Mouse (Mus musculus) cerebellum, postnatal 10 days (tissue): ENCODE data around the gene Slc43a2.
A peak's percentile ranks its signal among the peaks of the same experiment; 100 is the strongest.
"Not testable (repeated sequence)": the region's sequence is repeated elsewhere in the genome, so short reads cannot be mapped to it uniquely, and the experiment has no call there.

Experiments used
- DNase-seq, 2 experiments: peaks; one replicate each; pipeline ENCODE4 v3.0.0; 2021; ENCODE audit warnings: mixed read lengths in 2 of 2

Gene Slc43a2

GRCm38 (mm10) chr11:75572854-75573650, 41.6 kb downstream of the Slc43a2 start:
- DNase-seq: peak; percentile 96 to 97

DNA sequence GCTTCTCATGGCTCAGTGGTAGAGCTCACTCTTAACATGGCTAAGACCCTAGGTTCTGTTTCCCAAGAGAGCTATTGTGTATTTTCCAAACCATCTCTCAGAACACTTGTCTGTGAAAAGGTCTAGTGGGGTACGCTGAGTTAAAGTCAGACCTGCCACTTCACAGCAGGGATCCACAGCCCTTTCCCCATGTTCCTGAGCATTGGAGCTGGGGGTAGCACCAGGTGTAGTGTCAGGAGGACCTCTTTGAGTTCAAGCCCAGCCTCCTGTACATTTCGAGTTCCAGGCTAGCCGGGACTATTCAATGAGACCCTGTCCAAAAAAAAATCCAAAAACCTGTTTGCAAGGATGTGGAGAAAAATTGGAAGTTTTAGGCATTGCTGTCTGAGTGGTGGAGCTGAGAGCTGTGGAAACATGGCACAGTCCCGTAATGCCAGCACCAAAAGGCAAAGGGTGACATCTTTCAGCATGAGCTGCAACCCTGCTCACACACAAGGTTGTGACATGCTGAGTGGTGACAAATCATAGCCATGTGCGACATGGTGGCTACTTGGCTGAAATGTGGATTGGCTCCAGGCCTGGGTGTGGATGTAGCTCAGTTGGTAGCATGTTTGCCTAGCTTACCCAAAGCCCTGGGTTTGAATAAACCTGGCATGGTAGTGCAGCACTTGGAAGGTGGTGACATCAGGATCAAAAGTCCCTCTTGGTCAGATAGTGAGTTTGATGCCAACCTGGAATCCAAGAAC, 43.1 kb downstream of the Slc43a2 start:
- DNase-seq: peak; percentile 61 to 62

DNA sequence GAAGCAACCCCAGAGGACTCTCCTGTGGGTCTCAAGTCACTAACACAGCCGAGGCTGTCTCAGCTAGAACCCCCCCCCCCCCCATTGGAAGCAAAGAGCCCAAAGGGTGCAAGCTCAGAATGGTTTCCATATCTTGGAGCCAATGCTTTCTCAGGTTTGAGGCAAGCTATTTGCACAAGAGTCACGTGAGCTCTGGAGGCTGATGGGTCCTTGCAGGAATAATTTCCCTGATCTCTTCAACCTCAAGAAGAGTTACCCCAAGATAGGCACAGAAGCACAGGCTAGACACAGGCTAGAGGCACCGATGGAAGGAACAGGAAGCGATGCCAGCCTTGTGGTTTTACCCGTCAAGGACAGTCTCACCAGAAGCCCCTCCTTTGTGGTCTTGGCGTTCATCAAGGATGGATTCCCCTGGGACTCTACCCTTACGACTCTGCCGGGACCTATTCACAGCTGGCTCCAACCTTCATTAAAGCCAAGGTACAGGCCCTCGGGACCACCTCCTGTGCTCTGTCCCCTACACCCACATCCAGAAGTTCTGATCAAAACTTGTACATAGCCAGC, 44.1 kb downstream of the Slc43a2 start:
- DNase-seq: no peak

- DNase-seq: no peak
Observed at GRCm38 (mm10) chr11:75578609-75579008, 47.1 kb downstream of the Slc43a2 start.

GRCm38 (mm10) chr11:75581495-75582149, 50.1 kb downstream of the Slc43a2 start:
- DNase-seq: no peak

- no peak for DNase-seq
Observed at GRCm38 (mm10) chr11:75583521-75583920, 52.0 kb downstream of the Slc43a2 start.

- no peak for DNase-seq
Observed at GRCm38 (mm10) chr11:75585061-75585460, 53.6 kb downstream of the Slc43a2 start.

- DNase-seq: no peak
Observed at GRCm38 (mm10) chr11:75585978-75586377, 54.5 kb downstream of the Slc43a2 start.

DNA sequence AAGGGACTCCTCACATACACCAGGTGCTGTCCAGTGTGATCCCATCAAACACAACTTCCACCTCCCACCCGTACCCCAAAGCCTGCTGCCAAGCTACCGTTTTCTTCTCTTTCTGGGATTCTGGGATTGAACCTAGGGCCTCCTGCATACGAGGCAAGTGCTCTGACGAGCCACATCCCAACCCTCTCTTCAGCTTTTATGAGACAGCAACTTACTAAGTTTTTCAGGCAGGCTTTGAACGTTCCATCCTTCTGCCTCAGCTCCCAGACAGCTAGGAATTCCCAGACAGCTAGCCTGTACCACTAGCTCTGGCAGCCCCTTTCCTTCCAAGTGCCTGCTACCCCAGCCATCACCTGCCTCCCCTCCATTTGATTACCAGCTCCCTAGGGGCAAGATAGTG, 55.5 kb downstream of the Slc43a2 start:
- no peak for DNase-seq

DNA sequence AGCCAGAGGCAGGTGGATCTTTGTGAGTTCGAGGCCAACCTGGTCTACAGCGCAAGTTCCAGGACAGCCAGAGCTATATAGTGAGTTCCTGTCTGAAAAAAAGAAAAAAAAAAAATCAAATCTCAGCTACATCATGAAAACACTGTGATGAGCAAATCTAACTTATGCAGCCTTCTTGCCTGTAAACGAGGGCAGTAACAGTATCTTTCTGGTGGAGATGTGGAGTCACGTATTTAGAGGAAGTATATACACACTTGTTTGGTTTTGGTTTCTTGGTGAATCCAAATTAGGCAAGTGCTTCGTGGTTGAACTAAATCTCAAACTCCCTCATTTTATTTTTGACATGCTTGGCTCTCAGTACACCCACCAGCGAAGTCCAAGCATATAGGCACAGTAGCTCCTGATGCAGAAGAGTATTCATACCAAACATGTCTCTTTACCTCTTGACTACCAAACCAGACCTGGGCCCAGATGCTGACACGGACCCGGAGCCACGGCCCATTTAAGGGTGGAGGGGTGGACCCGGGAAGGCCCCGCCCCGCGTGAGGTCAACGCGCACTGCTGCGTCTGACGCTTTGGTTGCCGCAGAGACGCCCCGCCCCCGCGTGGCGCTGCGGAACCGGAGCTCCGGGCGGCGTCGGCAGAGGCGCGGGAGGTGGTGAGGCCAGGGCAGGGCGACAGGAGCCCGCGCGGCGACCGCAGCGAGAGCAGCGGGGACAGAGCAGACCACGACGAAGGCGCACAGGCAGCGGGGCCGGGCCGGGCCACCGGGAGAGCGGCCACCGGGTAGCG, 56.2 kb downstream of the Slc43a2 start, which contains the start of gene Pitpna:
TSS of gene Pitpna (plus strand) at position 605 of the 792 bp plus-strand sequence.
- peak; percentile 98 for DNase-seq

GRCm38 (mm10) chr11:75588285-75588941, 56.9 kb downstream of the Slc43a2 start:
- no peak for DNase-seq

GRCm38 (mm10) chr11:75592612-75593011, 61.1 kb downstream of the Slc43a2 start:
- DNase-seq: no peak

DNA sequence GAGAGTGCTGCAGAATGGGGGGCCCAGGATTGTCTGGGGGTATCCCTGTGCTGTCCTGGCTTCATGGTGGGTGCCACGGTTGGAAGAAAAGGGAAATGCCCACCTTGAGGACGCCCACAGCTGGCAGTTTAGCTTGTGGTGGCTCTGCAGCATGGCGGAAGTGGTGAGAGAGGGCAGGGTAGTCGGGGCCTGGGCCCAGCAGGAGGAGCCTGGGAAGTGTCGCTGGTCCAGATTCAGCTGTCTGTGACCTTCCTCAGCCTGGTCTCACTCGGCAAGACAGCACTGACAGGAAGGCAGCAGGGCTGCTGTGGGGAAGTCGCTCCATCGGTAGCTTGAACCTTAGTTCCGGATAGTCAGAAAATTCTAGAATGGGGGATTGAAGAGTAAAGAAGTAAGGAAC, 62.9 kb downstream of the Slc43a2 start:
- DNase-seq: no peak

DNA sequence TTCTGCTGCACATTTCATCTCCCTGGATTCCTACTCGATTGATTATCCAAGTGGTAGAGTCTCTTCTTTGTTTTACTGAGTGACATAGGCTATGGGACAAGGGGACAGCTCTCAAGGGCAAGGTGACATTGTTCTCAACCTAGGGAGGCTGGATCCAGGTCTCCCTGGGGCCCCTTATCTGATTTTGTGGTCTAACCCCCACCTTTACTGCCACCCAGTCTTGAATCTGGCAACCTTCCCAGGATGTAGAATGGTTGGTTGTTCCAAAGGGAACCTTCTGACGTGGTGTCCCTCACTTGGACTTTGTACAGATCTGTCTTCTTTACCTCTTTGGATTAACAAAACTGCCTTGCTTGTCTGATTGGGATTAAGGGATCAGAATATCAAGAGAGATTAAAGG, 63.9 kb downstream of the Slc43a2 start:
- DNase-seq: no peak

DNA sequence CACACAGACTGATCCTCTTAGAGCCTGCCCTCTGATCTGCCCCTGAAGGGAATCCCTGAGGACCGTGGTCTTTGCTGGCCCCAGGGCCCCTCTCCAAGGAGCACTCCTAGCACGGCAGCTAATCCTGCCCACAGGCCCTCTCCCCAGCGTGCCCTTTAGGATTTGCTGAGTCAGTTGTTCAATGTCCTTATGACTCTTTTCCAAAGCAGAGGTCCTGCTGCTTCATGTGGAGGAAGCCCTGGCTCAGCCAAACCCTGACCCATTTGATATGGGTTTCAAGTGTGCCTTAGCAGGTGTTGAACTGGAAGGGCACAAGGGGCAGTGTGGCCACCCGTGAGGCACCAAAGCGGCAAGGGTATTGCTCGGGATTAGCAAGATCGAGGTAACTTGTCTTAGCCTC, 64.3 kb downstream of the Slc43a2 start:
- DNase-seq: no peak

DNA sequence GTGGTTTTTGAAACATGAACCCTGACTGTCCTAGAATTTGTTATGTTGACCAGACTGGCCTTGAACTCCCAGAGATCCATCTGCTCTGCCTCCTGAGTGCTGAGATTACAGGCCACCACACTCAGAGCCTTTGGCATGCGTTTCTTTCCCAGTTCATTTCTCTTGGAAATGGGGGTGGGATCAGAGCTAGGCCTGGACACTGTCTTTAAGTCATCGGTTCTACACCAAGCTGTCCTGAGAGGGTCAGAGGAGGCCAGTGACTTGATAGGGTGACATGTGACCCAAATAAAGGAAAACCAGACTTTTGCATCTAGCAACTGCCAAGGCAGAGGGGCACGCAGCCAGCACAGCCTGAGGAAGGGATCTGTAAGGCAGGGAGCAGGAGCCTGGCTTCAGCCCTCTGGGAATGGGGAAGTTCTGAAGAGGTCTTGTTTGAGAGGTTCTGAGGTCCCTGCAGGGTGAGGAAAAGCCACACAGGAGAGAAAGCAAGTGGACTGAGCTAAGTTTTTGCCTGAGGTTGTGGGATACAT, 65.3 kb downstream of the Slc43a2 start:
- peak; percentile 49 to 53 for DNase-seq

DNA sequence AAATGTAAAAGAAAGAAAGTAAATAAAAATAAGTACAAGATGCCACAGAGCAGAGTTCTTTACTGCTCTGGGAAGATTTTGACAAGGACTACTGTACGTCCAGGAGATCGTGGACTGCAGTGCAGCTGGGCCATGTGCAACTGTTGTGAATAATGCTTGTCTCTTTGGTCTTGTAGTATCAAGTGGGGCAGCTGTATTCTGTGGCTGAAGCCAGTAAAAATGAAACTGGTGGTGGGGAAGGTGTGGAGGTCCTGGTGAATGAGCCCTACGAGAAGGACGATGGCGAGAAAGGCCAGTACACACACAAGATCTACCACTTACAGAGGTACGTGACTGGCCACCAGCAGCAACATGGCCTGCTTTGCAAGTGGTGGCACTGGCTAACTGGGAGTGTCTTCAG, 66.5 kb downstream of the Slc43a2 start:
- no peak for DNase-seq

- DNase-seq: not testable (repeated sequence)
Observed at GRCm38 (mm10) chr11:75599802-75600201, 68.3 kb downstream of the Slc43a2 start.

DNA sequence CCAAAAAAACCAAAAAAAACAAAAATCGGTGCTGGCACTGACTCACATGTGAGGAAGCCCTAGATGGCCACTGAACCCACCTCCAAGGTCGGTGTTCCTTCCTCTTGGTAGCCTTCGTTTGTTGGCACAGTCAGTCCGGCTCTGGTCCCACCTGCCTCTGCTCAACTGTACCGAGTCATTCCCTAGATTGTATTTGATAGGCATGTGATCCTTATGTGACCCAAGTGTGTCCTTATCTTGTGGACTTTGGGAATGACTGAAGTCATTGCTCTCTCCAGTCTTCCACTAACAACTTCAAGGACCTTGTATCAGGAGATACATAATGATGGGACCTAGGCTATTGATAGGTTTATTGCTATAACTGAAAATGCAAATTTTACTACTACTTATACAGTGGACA, 73.3 kb downstream of the Slc43a2 start:
- no peak for DNase-seq

GRCm38 (mm10) chr11:75605318-75605717, 73.8 kb downstream of the Slc43a2 start:
- no peak for DNase-seq

DNA sequence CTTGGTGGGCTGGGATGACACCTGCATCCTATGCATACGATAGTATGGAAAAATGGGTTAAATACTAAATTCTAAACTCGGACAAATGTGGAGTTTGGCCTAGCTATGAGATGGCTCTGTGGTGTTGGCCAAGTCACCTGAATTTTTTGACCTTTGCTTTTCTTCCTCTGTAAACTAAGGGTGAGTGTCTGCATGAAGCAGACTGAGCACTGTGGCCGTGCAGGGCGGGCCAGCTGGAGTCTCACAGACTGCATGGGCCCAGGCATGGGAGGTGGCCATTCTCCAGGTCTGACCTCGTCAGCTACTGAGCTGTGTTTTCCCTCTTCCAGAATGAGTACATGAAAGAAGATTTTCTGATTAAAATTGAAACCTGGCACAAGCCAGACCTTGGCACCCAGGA, 77.3 kb downstream of the Slc43a2 start:
- no peak for DNase-seq

GRCm38 (mm10) chr11:75610021-75610420, 78.5 kb downstream of the Slc43a2 start:
- DNase-seq: no peak
